ENCODE assay signal across 2 mouse cellular contexts in the genomic region with DNA sequence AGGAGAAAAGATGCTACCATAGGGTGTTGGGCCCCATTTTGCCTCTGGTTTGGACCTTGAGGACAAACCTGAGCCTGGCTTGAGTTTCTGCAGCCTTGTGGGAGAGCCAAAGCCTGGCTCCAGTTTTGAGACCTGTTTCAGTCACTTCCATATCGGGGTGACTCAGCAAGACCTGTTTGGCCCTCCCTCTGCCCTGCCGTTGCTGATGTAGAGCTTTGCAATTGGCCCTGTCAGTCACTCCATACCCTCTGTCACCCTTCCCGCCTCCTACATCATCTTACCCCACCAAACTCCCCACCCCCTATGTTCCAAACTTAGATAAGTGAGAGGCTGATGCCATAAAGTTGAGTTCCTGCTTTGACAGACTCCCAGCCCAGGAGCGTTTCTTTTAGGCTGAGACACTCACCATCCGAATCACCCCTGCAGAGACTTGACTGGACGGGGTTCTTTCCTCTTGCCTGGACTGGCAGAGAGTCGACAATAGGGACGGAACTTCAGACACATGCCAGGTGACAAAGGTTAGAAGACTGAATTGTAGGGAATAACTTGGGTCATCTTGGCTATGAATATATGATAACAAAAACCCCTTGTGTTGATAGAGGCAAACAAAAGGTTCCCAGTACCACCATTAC.
TF ChIP-seq lines count a peak whose summit lies in the region.

No protein-coding gene starts in this region.

TF ChIP-seq in CH12.LX, 34 proteins besides CTCF, POLR2A, EP300 and RAD21:
- TF ChIP-seq MAZ (IDR thresholded peaks at IDR 0.05; ENCODE audit: low read depth, low read length) = peak; percentile 60; the same call in 1 of the 2 replicates
- no peak for TF ChIP-seq ZKSCAN1 (IDR thresholded peaks at IDR 0.05; ENCODE audit: borderline replicate concordance, low read depth, low read length)
- no peak; the same call in 1 of the 2 replicates for TF ChIP-seq RCOR1 (conservative IDR thresholded peaks at IDR 0.05; ENCODE audit: low read depth, low read length)
- no peak for TF ChIP-seq ZC3H11A (IDR thresholded peaks at IDR 0.05; ENCODE audit: low read depth, low read length)
- TF ChIP-seq MYC (IDR thresholded peaks at IDR 0.05; ENCODE audit: low read depth, low read length) = no peak
- TF ChIP-seq UBTF (IDR thresholded peaks at IDR 0.05; ENCODE audit: low read depth, low read length) = 0 out of 2 replicates have a peak, but pooled peaks have one; percentile 47
- peak; percentile 16; the same call in 1 of the 2 replicates for TF ChIP-seq JUND (conservative IDR thresholded peaks at IDR 0.05; ENCODE audit: low read depth, low read length)
- no peak for TF ChIP-seq JUN (IDR thresholded peaks at IDR 0.05; ENCODE audit: insufficient read depth, low read depth, low read length)
- peak; percentile 27; the same call in 1 of the 2 replicates for TF ChIP-seq BHLHE40 (IDR thresholded peaks at IDR 0.05; ENCODE audit: low read depth, low read length)
- peak; percentile 48; the same call in 1 of the 2 replicates for TF ChIP-seq IRF4 (IDR thresholded peaks at IDR 0.05; ENCODE audit: low read depth, low read length)
- no peak for TF ChIP-seq USF1 (IDR thresholded peaks at IDR 0.05; ENCODE audit: low read depth, low read length)
- TF ChIP-seq USF2 (conservative IDR thresholded peaks at IDR 0.05; ENCODE audit: low read depth, low read length) = no peak
- peak; percentile 88 for TF ChIP-seq TCF12 (IDR thresholded peaks at IDR 0.05; ENCODE audit: low read depth, low read length)
- TF ChIP-seq NELFE (IDR thresholded peaks at IDR 0.05; ENCODE audit: low read depth, low read length) = peak; percentile 96
- peak; percentile 87; the same call in 1 of the 2 replicates for TF ChIP-seq E2F4 (IDR thresholded peaks at IDR 0.05; ENCODE audit: insufficient replicate concordance, low read depth, low read length)
- TF ChIP-seq MAX (IDR thresholded peaks at IDR 0.05; ENCODE audit: low read length) = peak; percentile 71
- peak; percentile 96 for TF ChIP-seq TBP (conservative IDR thresholded peaks at IDR 0.05; ENCODE audit: low read depth, low read length)
- TF ChIP-seq MAFK (IDR thresholded peaks at IDR 0.05; ENCODE audit: insufficient replicate concordance, low read length) = peak; percentile 93
- peak; percentile 41; the same call in 1 of the 2 replicates for TF ChIP-seq CHD1 (IDR thresholded peaks at IDR 0.05; ENCODE audit: low read depth, low read length)
- peak; percentile 36 for TF ChIP-seq HCFC1 (IDR thresholded peaks at IDR 0.05; ENCODE audit: low read depth, low read length)
- TF ChIP-seq SMC3 (IDR thresholded peaks at IDR 0.05; ENCODE audit: low read depth, low read length) = no peak
- TF ChIP-seq SIN3A (IDR thresholded peaks at IDR 0.05; ENCODE audit: low read length) = peak; percentile 89
- TF ChIP-seq ELF1 (IDR thresholded peaks at IDR 0.05; ENCODE audit: low read depth, low read length) = peak; percentile 51; the same call in 1 of the 2 replicates
- peak; percentile 92 for TF ChIP-seq POLR2AphosphoS2 (IDR thresholded peaks at IDR 0.05; ENCODE audit: low read depth, low read length)
- TF ChIP-seq KAT2A (IDR thresholded peaks at IDR 0.05; ENCODE audit: insufficient replicate concordance, low read length) = no peak
- TF ChIP-seq ETS1 (conservative IDR thresholded peaks at IDR 0.05; ENCODE audit: low read depth, low read length) = 0 out of 2 replicates have a peak, but pooled peaks have one; percentile 43
- no peak for TF ChIP-seq PAX5 (IDR thresholded peaks at IDR 0.05; ENCODE audit: low read length)
- no peak; the same call in 1 of the 2 replicates for TF ChIP-seq GABPA (IDR thresholded peaks at IDR 0.05; ENCODE audit: insufficient replicate concordance, low read depth, low read length)
- peak; percentile 71 for TF ChIP-seq CHD2 (IDR thresholded peaks at IDR 0.05; ENCODE audit: low read length)
- peak; percentile 98 for TF ChIP-seq ZMIZ1 (IDR thresholded peaks at IDR 0.05; ENCODE audit: low read depth, low read length)
- TF ChIP-seq MXI1 (IDR thresholded peaks at IDR 0.05; ENCODE audit: low read depth, low read length) = peak; percentile 73; the same call in 1 of the 2 replicates

TF ChIP-seq in MEL, 35 proteins besides CTCF, POLR2A, EP300 and RAD21:
- TF ChIP-seq GATA1 (IDR thresholded peaks at IDR 0.05; ENCODE audit: low read depth, low read length) (peak; percentile 54; the same call in 1 of the 2 replicates), NELFE (IDR thresholded peaks at IDR 0.05; ENCODE audit: low read depth, low read length) (peak; percentile 83), POLR2AphosphoS2 (IDR thresholded peaks at IDR 0.05; ENCODE audit: low read length) (peak; percentile 85; the same call in 1 of the 2 replicates), NRF1 (IDR thresholded peaks at IDR 0.05; ENCODE audit: insufficient read depth, low read depth, low read length, poor library complexity, severe bottlenecking) (no peak), CHD1 (IDR thresholded peaks at IDR 0.05; ENCODE audit: low read depth, low read length) (no peak), MAX (IDR thresholded peaks at IDR 0.05; ENCODE audit: low read length) (no peak), TAL1 (IDR thresholded peaks at IDR 0.05; ENCODE audit: low read length) (no peak), ZMIZ1 (IDR thresholded peaks at IDR 0.05; ENCODE audit: low read depth, low read length) (no peak), MYC (IDR thresholded peaks at IDR 0.05; ENCODE audit: low read depth, low read length) (no peak), ELF1 (IDR thresholded peaks at IDR 0.05; ENCODE audit: low read depth, low read length) (peak; percentile 8; the same call in 1 of the 2 replicates), MXI1 (IDR thresholded peaks at IDR 0.05; ENCODE audit: low read depth, low read length) (no peak), MYB (IDR thresholded peaks at IDR 0.05; ENCODE audit: low read depth, low read length) (no peak), GABPA (IDR thresholded peaks at IDR 0.05; ENCODE audit: low read depth, low read length) (peak; percentile 94), MAFK (IDR thresholded peaks at IDR 0.05; ENCODE audit: borderline replicate concordance, low read depth, low read length) (no peak), E2F4 (IDR thresholded peaks at IDR 0.05; ENCODE audit: borderline replicate concordance, low read depth, low read length) (no peak), CHD2 (IDR thresholded peaks at IDR 0.05; ENCODE audit: low read length) (no peak), KAT2A (conservative IDR thresholded peaks at IDR 0.05; ENCODE audit: low read depth, low read length) (no peak), BHLHE40 (IDR thresholded peaks at IDR 0.05; ENCODE audit: borderline replicate concordance, low read depth, low read length) (no peak), USF1 (IDR thresholded peaks at IDR 0.05; ENCODE audit: low read depth, low read length) (no peak), ZKSCAN1 (IDR thresholded peaks at IDR 0.05; ENCODE audit: low read depth, low read length) (no peak), RCOR1 (IDR thresholded peaks at IDR 0.05; ENCODE audit: low read depth, low read length) (no peak), JUND (IDR thresholded peaks at IDR 0.05; ENCODE audit: low read depth, low read length) (no peak), MEF2A (IDR thresholded peaks at IDR 0.05; ENCODE audit: extremely low read depth, insufficient replicate concordance, low read depth, low read length, poor library complexity, severe bottlenecking) (no peak), TBP (IDR thresholded peaks at IDR 0.05; ENCODE audit: low read depth, low read length) (peak; percentile 95), TCF12 (IDR thresholded peaks at IDR 0.05; ENCODE audit: low read depth, low read length) (peak; percentile 30; the same call in 1 of the 2 replicates), SMC3 (IDR thresholded peaks at IDR 0.05; ENCODE audit: low read depth, low read length) (no peak), UBTF (IDR thresholded peaks at IDR 0.05; ENCODE audit: borderline replicate concordance, insufficient read depth, low read depth, low read length) (no peak), POLR2AphosphoS5 (IDR thresholded peaks at IDR 0.05; ENCODE audit: borderline replicate concordance, low read depth, low read length) (no peak), SIN3A (IDR thresholded peaks at IDR 0.05; ENCODE audit: low read length) (peak; percentile 35; the same call in 1 of the 2 replicates), ZC3H11A (IDR thresholded peaks at IDR 0.05; ENCODE audit: low read depth, low read length) (no peak), ETS1 (IDR thresholded peaks at IDR 0.05; ENCODE audit: low read depth, low read length) (peak; percentile 77), HCFC1 (IDR thresholded peaks at IDR 0.05; ENCODE audit: low read depth, low read length) (no peak), ZNF384 (IDR thresholded peaks at IDR 0.05; ENCODE audit: low read depth, low read length) (no peak), USF2 (IDR thresholded peaks at IDR 0.05; ENCODE audit: borderline replicate concordance in 1 of 2, insufficient read depth in 1 of 2, low read depth in 1 of 2, low read length in 2 of 2) (no peak), MAZ (IDR thresholded peaks at IDR 0.05; ENCODE audit: low read depth, low read length) (no peak)
TF ChIP-seq in MEL: peak in this region for 9.
